Mouse (Mus musculus): ENCODE results near the gene Fis1. TPM values are rescaled to one million over a fixed set of nuclear protein-coding genes. Genes with fewer than 3 reads are reported as not detected.
"Not testable (repeated sequence)": the region's sequence is repeated elsewhere in the genome, so short reads cannot be mapped to it uniquely, and the experiment has no call there.

Gene Fis1
- polyA plus RNA-seq, 1 experiment from 2014 or later = 348 TPM

- no peaks in the 10 kb centered on the region for H3K9me3 ChIP-seq (ENCODE audit: control insufficient read depth, low read length)
- WGBS = 87% methylated on average over 6 of the region's 6 CpGs
- no peak for DNase-seq (ENCODE audit: low spot score)
Observed at GRCm38 (mm10) chr5:136936750-136937149, 16.3 kb upstream of the Fis1 start.

GRCm38 (mm10) chr5:136937621-136938020 lies 15.5 kb upstream of the Fis1 start:
- no peak for DNase-seq (ENCODE audit: low spot score)

More at GRCm38 (mm10) chr5:136936750-136937149, 16.3 kb upstream of the Fis1 start:
- H3K4me2 ChIP-seq (replicated peaks; ENCODE audit: low read depth, low read length) = no peak overlapping the region
- H3K27me3 ChIP-seq (ENCODE audit: control insufficient read depth, insufficient read depth, low read length) = no peaks in the 10 kb centered on the region
- H3K36me3 ChIP-seq (ENCODE audit: control insufficient read depth, insufficient read depth, low read length) = no peaks in the 10 kb centered on the region
- no peak overlapping the region for H3K27ac ChIP-seq (ENCODE audit: low read depth, low read length)
- ATAC-seq (ENCODE audit: low FRiP score) = no peak
- no peak overlapping the region for H3K4me3 ChIP-seq (ENCODE audit: low read depth, low read length)
- H3K4me1 ChIP-seq (replicated peaks; ENCODE audit: control insufficient read depth, insufficient read depth, low read length) = no peaks in the 10 kb centered on the region
- no peak overlapping the region for H3K9ac ChIP-seq (ENCODE audit: low read depth, low read length)

GRCm38 (mm10) chr5:136939284-136939683 lies 13.8 kb upstream of the Fis1 start:
- Histone ChIP-seq H3K9me3 (ENCODE audit: control insufficient read depth, low read length) (no peaks in the 10 kb centered on the region), H3K27ac (ENCODE audit: low read depth, low read length) (no peak overlapping the region), H3K9ac (ENCODE audit: low read depth, low read length) (no peak overlapping the region), H3K4me2 (replicated peaks; ENCODE audit: low read depth, low read length) (no peak overlapping the region), H3K4me3 (ENCODE audit: low read depth, low read length) (no peak overlapping the region), H3K36me3 (ENCODE audit: control insufficient read depth, insufficient read depth, low read length) (no peaks in the 10 kb centered on the region), H3K27me3 (ENCODE audit: control insufficient read depth, insufficient read depth, low read length) (no peaks in the 10 kb centered on the region), H3K4me1 (replicated peaks; ENCODE audit: control insufficient read depth, insufficient read depth, low read length) (no peaks in the 10 kb centered on the region)
- WGBS = 63% methylated on average over 7 of the region's 7 CpGs
- no peak for ATAC-seq (ENCODE audit: low FRiP score)
- DNase-seq (ENCODE audit: low spot score) = peak; percentile 9

More at GRCm38 (mm10) chr5:136937621-136938020, 15.5 kb upstream of the Fis1 start:
- Histone ChIP-seq H3K36me3 (ENCODE audit: control insufficient read depth, insufficient read depth, low read length) (no peaks in the 10 kb centered on the region), H3K4me2 (replicated peaks; ENCODE audit: low read depth, low read length) (no peak overlapping the region), H3K9ac (ENCODE audit: low read depth, low read length) (no peak overlapping the region), H3K4me3 (ENCODE audit: low read depth, low read length) (no peak overlapping the region), H3K4me1 (replicated peaks; ENCODE audit: control insufficient read depth, insufficient read depth, low read length) (no peaks in the 10 kb centered on the region), H3K27me3 (ENCODE audit: control insufficient read depth, insufficient read depth, low read length) (no peaks in the 10 kb centered on the region), H3K9me3 (ENCODE audit: control insufficient read depth, low read length) (no peaks in the 10 kb centered on the region), H3K27ac (ENCODE audit: low read depth, low read length) (no peak overlapping the region)
- ATAC-seq (ENCODE audit: low FRiP score) = no peak
- 90% methylated on average over 5 of the region's 5 CpGs for WGBS

GRCm38 (mm10) chr5:136940029-136940428 lies 13.0 kb upstream of the Fis1 start:
- not testable (repeated sequence) for H3K4me2 ChIP-seq (replicated peaks; ENCODE audit: low read depth, low read length); DNase-seq (ENCODE audit: low spot score); H3K4me3 ChIP-seq (ENCODE audit: low read depth, low read length); H3K36me3 ChIP-seq (ENCODE audit: control insufficient read depth, insufficient read depth, low read length); H3K9ac ChIP-seq (ENCODE audit: low read depth, low read length); H3K4me1 ChIP-seq (replicated peaks; ENCODE audit: control insufficient read depth, insufficient read depth, low read length); H3K9me3 ChIP-seq (ENCODE audit: control insufficient read depth, low read length); ATAC-seq (ENCODE audit: low FRiP score); H3K27ac ChIP-seq (ENCODE audit: low read depth, low read length); H3K27me3 ChIP-seq (ENCODE audit: control insufficient read depth, insufficient read depth, low read length)
- 91% methylated on average over 6 of the region's 6 CpGs for WGBS

GRCm38 (mm10) chr5:136940845-136941560 lies 12.1 kb upstream of the Fis1 start:
- Histone ChIP-seq H3K4me3 (ENCODE audit: low read depth, low read length) (no peak overlapping the region), H3K9me3 (ENCODE audit: control insufficient read depth, low read length) (no peaks in the 10 kb centered on the region), H3K27me3 (ENCODE audit: control insufficient read depth, insufficient read depth, low read length) (no peaks in the 10 kb centered on the region), H3K4me2 (replicated peaks; ENCODE audit: low read depth, low read length) (no peak overlapping the region), H3K9ac (ENCODE audit: low read depth, low read length) (no peak overlapping the region), H3K27ac (ENCODE audit: low read depth, low read length) (no peak overlapping the region), H3K36me3 (ENCODE audit: control insufficient read depth, insufficient read depth, low read length) (no peaks in the 10 kb centered on the region), H3K4me1 (replicated peaks; ENCODE audit: control insufficient read depth, insufficient read depth, low read length) (no peaks in the 10 kb centered on the region)
- 86% methylated on average over 12 of the region's 12 CpGs for WGBS
- no peak for ATAC-seq (ENCODE audit: low FRiP score)
- no peak for DNase-seq (ENCODE audit: low spot score)

GRCm38 (mm10) chr5:136942781-136943180 lies 10.3 kb upstream of the Fis1 start:
- DNase-seq (ENCODE audit: low spot score) (no peak), ATAC-seq (ENCODE audit: low FRiP score) (no peak)
- Histone ChIP-seq H3K4me2 (replicated peaks; ENCODE audit: low read depth, low read length) (no peak overlapping the region), H3K9me3 (ENCODE audit: control insufficient read depth, low read length) (no peaks in the 10 kb centered on the region), H3K4me1 (replicated peaks; ENCODE audit: control insufficient read depth, insufficient read depth, low read length) (no peaks in the 10 kb centered on the region), H3K27ac (ENCODE audit: low read depth, low read length) (no peak overlapping the region), H3K36me3 (ENCODE audit: control insufficient read depth, insufficient read depth, low read length) (no peaks in the 10 kb centered on the region), H3K9ac (ENCODE audit: low read depth, low read length) (no peak overlapping the region), H3K27me3 (ENCODE audit: control insufficient read depth, insufficient read depth, low read length) (no peaks in the 10 kb centered on the region), H3K4me3 (ENCODE audit: low read depth, low read length) (no peak overlapping the region)
- 83% methylated on average over 3 of the region's 3 CpGs for WGBS

GRCm38 (mm10) chr5:136943382-136943781 lies 9.7 kb upstream of the Fis1 start:
- no peaks in the 10 kb centered on the region for H3K9me3 ChIP-seq (ENCODE audit: control insufficient read depth, low read length)
- H3K9ac ChIP-seq (ENCODE audit: low read depth, low read length) = no peak overlapping the region
- H3K27ac ChIP-seq (ENCODE audit: low read depth, low read length) = no peak overlapping the region
- no peaks in the 10 kb centered on the region for H3K4me1 ChIP-seq (replicated peaks; ENCODE audit: control insufficient read depth, insufficient read depth, low read length)
- WGBS = 78% methylated on average over 2 of the region's 2 CpGs
- no peaks in the 10 kb centered on the region for H3K36me3 ChIP-seq (ENCODE audit: control insufficient read depth, insufficient read depth, low read length)
- H3K27me3 ChIP-seq (ENCODE audit: control insufficient read depth, insufficient read depth, low read length) = no peaks in the 10 kb centered on the region
- no peak overlapping the region for H3K4me3 ChIP-seq (ENCODE audit: low read depth, low read length)
- ATAC-seq (ENCODE audit: low FRiP score) (no peak), DNase-seq (ENCODE audit: low spot score) (no peak)
- no peak overlapping the region for H3K4me2 ChIP-seq (replicated peaks; ENCODE audit: low read depth, low read length)

GRCm38 (mm10) chr5:136945084-136945483 lies 8.0 kb upstream of the Fis1 start:
- Histone ChIP-seq H3K4me1 (replicated peaks; ENCODE audit: control insufficient read depth, insufficient read depth, low read length) (no peaks in the 10 kb centered on the region), H3K4me3 (ENCODE audit: low read depth, low read length) (no peak overlapping the region)
- no peak for ATAC-seq (ENCODE audit: low FRiP score)

GRCm38 (mm10) chr5:136947874-136948273 lies 5.2 kb upstream of the Fis1 start:
- no peak for ATAC-seq (ENCODE audit: low FRiP score)
- Histone ChIP-seq H3K4me3 (ENCODE audit: low read depth, low read length) (no peak overlapping the region), H3K4me1 (replicated peaks; ENCODE audit: control insufficient read depth, insufficient read depth, low read length) (no peaks in the 10 kb centered on the region), H3K9me3 (ENCODE audit: control insufficient read depth, low read length) (no peaks in the 10 kb centered on the region), H3K36me3 (ENCODE audit: control insufficient read depth, insufficient read depth, low read length) (no peaks in the 10 kb centered on the region), H3K27ac (ENCODE audit: low read depth, low read length) (no peak overlapping the region), H3K27me3 (ENCODE audit: control insufficient read depth, insufficient read depth, low read length) (no peaks in the 10 kb centered on the region), H3K9ac (ENCODE audit: low read depth, low read length) (no peak overlapping the region), H3K4me2 (replicated peaks; ENCODE audit: low read depth, low read length) (no peak overlapping the region)
- no peak for DNase-seq (ENCODE audit: low spot score)

More at GRCm38 (mm10) chr5:136945084-136945483, 8.0 kb upstream of the Fis1 start:
- Histone ChIP-seq H3K36me3 (ENCODE audit: control insufficient read depth, insufficient read depth, low read length) (no peaks in the 10 kb centered on the region), H3K27me3 (ENCODE audit: control insufficient read depth, insufficient read depth, low read length) (no peaks in the 10 kb centered on the region), H3K4me2 (replicated peaks; ENCODE audit: low read depth, low read length) (no peak overlapping the region), H3K9ac (ENCODE audit: low read depth, low read length) (no peak overlapping the region), H3K9me3 (ENCODE audit: control insufficient read depth, low read length) (no peaks in the 10 kb centered on the region), H3K27ac (ENCODE audit: low read depth, low read length) (no peak overlapping the region)
- no peak for DNase-seq (ENCODE audit: low spot score)
- 87% methylated on average over 12 of the region's 12 CpGs for WGBS

Measured in hindbrain, embryonic 11.5 days (tissue).